Mouse (Mus musculus) layer of hippocampus, postnatal 10 days (tissue): Measurements from ENCODE around the gene Stip1. TPM values are rescaled to one million over a fixed set of nuclear protein-coding genes. Genes with fewer than 3 reads are reported as not detected.

Experiments
- DNase-seq, 2 experiments: peaks; one replicate each; pipeline ENCODE4 v3.0.0; 2021; ENCODE audit warnings: low spot score in 2 of 2
- total RNA-seq, 2 experiments: library from RNA; stranded (reverse); gene quantifications; 2 replicates each; pipeline ENCODE4 v1.2.3; 2021

The Stip1 gene
- total RNA-seq, 2 experiments from 2014 or later: 126 to 148 TPM

GRCm38 (mm10) chr19:6987061-6987903 lies 52.5 kb downstream of the Stip1 start, which contains the start of gene Vegfb:
Gene Vegfb (minus strand): TSS chr19:6987651.
- peak; percentile 60 to 76 for DNase-seq

GRCm38 (mm10) chr19:6985951-6986708 lies 53.6 kb downstream of the Stip1 start:
- DNase-seq: no peak

- no peak for DNase-seq
Measured at GRCm38 (mm10) chr19:6985300-6985699, 54.5 kb downstream of the Stip1 start.

DNA sequence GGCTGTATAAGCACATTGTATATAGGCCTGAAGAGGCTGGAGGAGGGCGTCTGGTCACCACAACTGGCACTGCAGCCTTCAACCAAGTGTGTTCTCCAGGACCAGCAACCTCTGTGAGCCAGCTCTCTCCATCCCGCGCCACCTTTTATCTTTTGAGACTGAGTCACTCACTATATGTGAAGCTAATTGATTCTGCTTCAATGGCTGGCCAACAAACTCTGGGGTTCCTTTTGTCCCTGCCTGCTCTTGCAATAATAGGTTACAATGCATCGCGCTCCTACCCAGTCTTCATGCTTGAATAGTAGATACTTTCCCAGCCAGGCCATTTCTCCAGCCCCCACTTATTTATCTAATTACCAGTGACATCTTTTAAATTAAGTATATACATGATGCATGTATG lies 56.1 kb downstream of the Stip1 start:
- DNase-seq: no peak

- DNase-seq: no peak
Measured at GRCm38 (mm10) chr19:6981465-6981864, 58.3 kb downstream of the Stip1 start.

DNA sequence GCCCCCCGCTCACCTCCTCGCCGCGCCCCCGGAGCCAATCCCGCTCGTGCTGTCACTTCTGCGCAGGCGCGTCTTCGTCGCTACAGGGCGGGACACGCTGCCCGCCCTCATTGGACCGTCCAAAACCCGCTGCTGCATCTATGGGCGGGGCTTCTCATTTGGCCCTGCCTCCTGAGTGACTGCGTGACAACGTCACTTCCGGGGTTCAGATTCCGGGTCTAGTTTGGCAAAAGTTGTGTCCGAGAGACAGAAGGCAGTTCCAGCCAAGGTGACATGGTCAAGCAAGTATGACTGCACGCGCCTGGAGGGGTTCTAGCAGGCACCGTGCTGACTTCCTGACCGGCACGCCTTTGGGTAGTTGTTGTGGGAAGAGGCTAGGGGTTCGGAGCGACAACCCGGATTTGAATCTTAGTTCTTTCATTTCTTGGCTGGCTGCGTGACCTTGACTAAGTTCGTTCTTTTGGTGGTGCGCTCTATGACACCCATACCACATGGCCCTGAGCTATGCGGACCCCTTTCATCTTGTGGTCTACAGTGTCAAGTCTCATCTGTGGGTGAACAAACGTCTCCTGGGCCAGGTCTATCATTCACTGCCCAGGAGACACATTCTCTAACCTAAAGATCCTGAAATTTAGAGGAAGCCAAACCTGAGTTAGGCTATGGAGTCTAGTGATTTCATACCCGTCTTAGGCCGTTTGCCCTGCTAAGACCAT lies 59.2 kb downstream of the Stip1 start, which contains the start of gene Fkbp2:
Gene Fkbp2, minus strand, starts transcription at position 121 of the 713 bp plus-strand sequence.
- peak; percentile 99 for DNase-seq

GRCm38 (mm10) chr19:6979486-6980380 lies 60.0 kb downstream of the Stip1 start:
- DNase-seq: peak; percentile 99 to 100

DNA sequence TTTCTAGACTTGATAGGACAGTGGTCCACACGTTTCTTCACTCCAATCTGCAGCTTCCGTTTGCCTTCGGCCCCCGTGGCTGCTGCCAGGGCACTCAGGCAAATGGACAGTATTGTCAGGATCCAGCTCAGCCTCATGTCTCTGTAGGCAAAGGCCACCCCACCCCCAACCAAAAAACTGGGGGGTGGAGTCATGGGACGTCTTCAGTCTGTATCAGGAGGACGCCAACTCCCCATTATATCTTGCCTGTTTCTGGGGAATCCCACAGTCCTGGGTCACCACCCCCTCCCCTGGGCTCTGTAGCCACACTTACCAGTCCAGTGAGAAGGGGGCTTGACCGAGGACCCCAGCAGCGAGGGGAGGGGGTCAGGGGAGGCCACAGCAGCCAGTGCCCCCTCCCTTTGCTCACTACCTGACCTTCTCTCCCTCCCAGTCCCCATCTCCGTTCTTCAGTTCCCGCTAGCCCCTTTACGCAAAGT lies 60.7 kb downstream of the Stip1 start:
- peak; percentile 32 to 52 for DNase-seq

GRCm38 (mm10) chr19:6978639-6978974 lies 61.2 kb downstream of the Stip1 start:
- DNase-seq: no peak

GRCm38 (mm10) chr19:6977759-6978638 lies 61.8 kb downstream of the Stip1 start:
- peak in 1 of 2 experiments; percentile 40 for DNase-seq

- peak; percentile 83 for DNase-seq
Measured at GRCm38 (mm10) chr19:6975537-6976521, 63.9 kb downstream of the Stip1 start, which contains the start of gene Plcb3. Gene Plcb3 (minus strand): TSS chr19:6976470.

DNA sequence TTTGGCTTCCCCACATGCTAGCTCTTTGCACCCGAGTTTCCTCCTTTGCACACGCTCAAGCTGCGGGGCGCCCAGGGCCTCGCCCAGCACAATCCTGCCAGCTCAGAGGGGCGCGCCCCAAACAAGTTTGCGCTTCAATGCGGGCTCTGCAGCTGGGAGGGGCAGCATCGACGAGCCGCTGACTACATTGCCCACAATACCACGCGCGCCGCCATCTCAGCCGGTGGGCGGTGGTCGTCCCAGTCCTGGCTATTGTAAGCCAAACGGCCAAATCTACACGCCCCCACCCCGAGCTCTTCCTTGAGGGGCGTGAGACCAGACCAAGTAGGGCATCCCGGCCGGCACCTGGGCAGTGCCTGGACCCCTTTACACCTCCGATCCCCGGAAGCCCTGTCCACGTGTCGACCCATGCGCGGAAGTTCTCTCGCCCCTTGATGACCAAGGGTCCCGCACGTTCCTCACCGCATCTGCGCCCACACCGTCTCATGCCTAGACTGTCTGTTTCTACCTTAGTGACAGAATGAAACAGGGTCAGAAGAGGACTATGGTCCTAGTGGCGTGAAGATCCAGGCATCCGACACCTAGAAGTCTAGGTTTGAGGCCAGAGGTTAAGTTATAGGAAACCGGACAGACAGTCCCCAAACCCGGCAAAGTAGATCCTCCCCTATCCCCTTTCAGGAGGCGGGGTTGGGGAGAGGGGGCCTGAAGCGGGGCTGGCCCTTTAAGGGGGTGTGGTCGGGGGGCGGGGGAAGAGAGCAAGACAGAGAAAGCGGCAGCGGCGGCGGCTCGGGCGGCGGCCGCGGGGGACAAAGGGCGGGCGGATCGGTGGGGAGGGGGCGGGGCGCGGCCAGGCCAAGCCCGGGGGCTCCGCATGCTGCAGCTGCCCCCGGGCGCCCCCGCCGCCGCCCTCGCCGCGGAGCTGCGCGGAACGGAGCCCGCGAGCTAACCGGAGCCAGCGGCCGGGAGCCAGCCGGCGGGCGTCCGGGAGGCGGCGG lies 65.3 kb downstream of the Stip1 start, which contains the start of gene Ppp1r14b:
Gene Ppp1r14b, plus strand, starts transcription at position 758 of the 995 bp plus-strand sequence.
- DNase-seq: peak; percentile 72 to 82

DNA sequence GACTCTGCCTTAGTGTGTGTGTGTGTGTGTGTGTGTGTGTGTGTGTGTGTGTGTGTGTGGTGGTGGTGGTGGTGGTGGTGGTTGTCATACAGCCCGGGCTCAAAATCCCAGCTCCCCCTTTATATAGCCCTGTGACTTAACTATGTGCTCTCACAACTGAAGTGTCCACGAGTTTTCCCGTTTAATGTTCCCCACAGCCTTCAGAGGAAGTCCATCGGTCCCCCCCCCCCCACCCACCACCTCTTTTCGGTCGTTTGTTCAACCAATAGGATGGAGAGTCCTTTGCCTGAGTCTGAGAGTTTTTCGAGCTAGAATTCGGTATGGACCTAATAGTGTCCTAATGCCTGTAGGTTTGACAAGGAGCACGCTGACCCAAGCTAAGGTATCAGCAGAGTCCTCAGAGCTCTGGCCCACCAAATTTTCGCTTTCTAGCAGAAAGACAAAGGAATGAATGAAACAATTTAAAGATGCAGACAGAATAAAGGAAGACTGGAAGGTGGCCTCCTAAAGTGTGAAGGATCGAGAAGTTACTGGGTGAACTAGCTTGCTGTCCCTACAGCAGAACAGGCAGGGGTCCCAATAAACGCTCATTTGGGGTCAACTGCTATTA lies 66.1 kb downstream of the Stip1 start:
- no peak for DNase-seq

GRCm38 (mm10) chr19:6972247-6972917 lies 67.4 kb downstream of the Stip1 start:
- no peak for DNase-seq

GRCm38 (mm10) chr19:6971644-6972043 lies 68.1 kb downstream of the Stip1 start:
- no peak for DNase-seq
